Mouse (Mus musculus) midbrain, embryonic 16.5 days (tissue): ENCODE results near the gene Bsn. TPM values are rescaled to one million over a fixed set of nuclear protein-coding genes. Genes with fewer than 3 reads are reported as not detected.

Experiments
- ATAC-seq: fragments of 200-750 bp; cut with Nextera tagmentation; 2 replicates; pipeline ENCODE4 v1.8.0; 2017; ENCODE audit warnings: moderate TSS enrichment
- H3K27ac ChIP-seq: fragments of 300-500 bp; sonication (generic); 2 replicates; pipeline ENCODE4 v1.5.1; 2014; ENCODE audit warnings: mild to moderate bottlenecking, low read length, mixed read lengths
- H3K27me3 ChIP-seq: fragments of 300-500 bp; sonication (generic); 2 replicates; pipeline ENCODE4 v1.6.1; 2014; ENCODE audit warnings: low read depth, low read length, mixed read lengths; ENCODE audit not compliant: control insufficient read depth, insufficient read depth
- H3K36me3 ChIP-seq: fragments of 300-500 bp; sonication (generic); 2 replicates; pipeline ENCODE4 v1.6.1; 2014; ENCODE audit warnings: mild to moderate bottlenecking, low read length, moderate library complexity, mixed read lengths; ENCODE audit not compliant: control insufficient read depth, insufficient read depth
- H3K4me1 ChIP-seq: fragments of 300-500 bp; sonication (generic); 2 replicates; pipeline ENCODE4 v1.6.1; 2014; ENCODE audit warnings: mild to moderate bottlenecking, low read length, mixed read lengths; ENCODE audit not compliant: control insufficient read depth, insufficient read depth
- H3K4me2 ChIP-seq: fragments of 300-500 bp; sonication (generic); 2 replicates; pipeline ENCODE4 v1.6.1; 2014; ENCODE audit warnings: mild to moderate bottlenecking, low read length, mixed read lengths
- H3K4me3 ChIP-seq: fragments of 300-500 bp; sonication (generic); 2 replicates; pipeline ENCODE4 v1.5.1; 2014; ENCODE audit warnings: low read depth, mild to moderate bottlenecking, low read length, moderate library complexity, mixed read lengths
- H3K9ac ChIP-seq: fragments of 300-500 bp; sonication (generic); 2 replicates; pipeline ENCODE4 v1.6.1; 2014; ENCODE audit warnings: low read depth, low read length, mixed read lengths
- H3K9me3 ChIP-seq: fragments of 300-500 bp; sonication (generic); replicated peaks from 2 replicates; pipeline ENCODE4 v1.6.1; 2014; ENCODE audit warnings: mild to moderate bottlenecking, low read length, mixed read lengths; ENCODE audit not compliant: control insufficient read depth, poor library complexity, severe bottlenecking
- WGBS: fragments of 180-500 bp; shearing (Covaris S2); extraction: QIAGEN DNeasy Blood & Tissue Kit; methylation state at CpG from one replicate; pipeline ENCODE4 v1.1.7; 2014; 5-methylcytosine and 5-hydroxymethylcytosine counted together
- polyA plus RNA-seq: library from polyadenylated mRNA; unstranded; fragments of >200 nt; fragmentation: Nextera tagmentation; extraction: Ambion mirVana; gene quantifications from 2 replicates; pipeline ENCODE4 v1.2.1, GENCODE M21; 2015

Bsn gene
- polyA plus RNA-seq, 1 experiment from 2014 or later = 8.6 TPM

DNA sequence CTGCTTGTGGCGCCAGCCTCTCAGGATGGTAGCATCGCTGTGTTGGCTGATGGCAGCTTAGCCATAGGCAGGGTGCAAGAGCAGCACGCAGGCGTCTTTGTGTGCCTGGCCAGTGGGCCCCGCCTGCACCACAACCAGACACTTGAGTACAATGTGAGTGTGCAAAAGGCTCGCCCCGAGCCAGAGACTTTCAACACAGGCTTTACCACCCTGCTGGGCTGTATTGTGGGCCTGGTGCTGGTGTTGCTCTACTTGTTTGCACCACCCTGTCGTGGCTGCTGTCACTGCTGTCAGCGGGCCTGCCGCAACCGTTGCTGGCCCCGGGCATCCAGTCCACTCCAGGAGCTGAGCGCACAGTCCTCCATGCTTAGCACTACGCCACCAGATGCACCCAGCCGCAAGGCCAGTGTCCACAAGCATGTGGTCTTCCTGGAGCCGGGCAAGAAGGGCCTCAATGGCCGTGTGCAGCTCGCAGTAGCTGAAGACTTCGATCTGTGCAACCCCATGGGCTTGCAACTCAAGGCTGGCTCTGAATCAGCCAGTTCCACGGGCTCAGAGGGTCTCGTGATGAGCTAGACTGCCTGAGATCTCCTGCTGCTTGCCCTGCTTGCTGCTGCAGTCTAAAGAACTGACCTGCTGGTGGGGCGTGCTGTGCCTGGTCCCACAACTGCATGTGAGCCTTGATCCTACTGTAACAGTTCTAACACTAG lies 135.7 kb downstream of the Bsn start:
- no peak overlapping the region for H3K4me3 ChIP-seq
- no peak overlapping the region for H3K4me2 ChIP-seq
- whole genome bisulfite sequencing = 90% methylated on average over 22 of the region's 22 CpGs
- no peak for ATAC-seq
- H3K9ac ChIP-seq = no peak overlapping the region
- peaks cover 11% of the 10 kb centered on the region for H3K4me1 ChIP-seq
- H3K27me3 ChIP-seq = no peaks in the 10 kb centered on the region
- H3K9me3 ChIP-seq = no peaks in the 10 kb centered on the region
- H3K27ac ChIP-seq = no peak overlapping the region
- peaks cover 29% of the 10 kb centered on the region for H3K36me3 ChIP-seq

DNA sequence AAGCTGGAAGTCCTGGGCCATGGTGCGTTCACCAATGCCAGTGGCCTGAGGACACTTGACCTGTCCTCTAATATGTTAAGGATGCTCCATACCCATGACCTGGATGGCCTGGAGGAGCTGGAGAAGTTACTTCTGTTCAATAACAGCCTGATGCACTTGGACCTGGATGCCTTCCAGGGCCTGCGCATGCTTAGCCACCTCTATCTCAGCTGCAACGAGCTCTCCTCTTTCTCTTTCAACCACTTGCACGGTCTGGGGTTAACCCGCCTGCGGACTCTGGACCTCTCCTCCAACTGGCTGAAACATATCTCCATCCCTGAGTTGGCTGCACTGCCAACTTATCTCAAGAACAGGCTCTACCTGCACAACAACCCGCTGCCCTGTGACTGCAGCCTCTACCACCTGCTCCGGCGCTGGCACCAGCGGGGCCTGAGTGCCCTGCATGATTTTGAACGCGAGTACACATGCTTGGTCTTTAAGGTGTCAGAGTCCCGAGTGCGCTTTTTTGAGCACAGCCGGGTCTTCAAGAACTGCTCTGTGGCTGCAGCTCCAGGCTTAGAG lies 136.4 kb downstream of the Bsn start:
- peaks cover 24% of the 10 kb centered on the region for H3K36me3 ChIP-seq
- H3K27ac ChIP-seq = no peak overlapping the region
- H3K4me3 ChIP-seq = no peak overlapping the region
- H3K27me3 ChIP-seq = no peaks in the 10 kb centered on the region
- no peaks in the 10 kb centered on the region for H3K9me3 ChIP-seq
- no peak overlapping the region for H3K9ac ChIP-seq
- peaks cover 11% of the 10 kb centered on the region for H3K4me1 ChIP-seq
- ATAC-seq = no peak
- no peak overlapping the region for H3K4me2 ChIP-seq
- 92% methylated on average over 15 of the region's 15 CpGs for WGBS

DNA sequence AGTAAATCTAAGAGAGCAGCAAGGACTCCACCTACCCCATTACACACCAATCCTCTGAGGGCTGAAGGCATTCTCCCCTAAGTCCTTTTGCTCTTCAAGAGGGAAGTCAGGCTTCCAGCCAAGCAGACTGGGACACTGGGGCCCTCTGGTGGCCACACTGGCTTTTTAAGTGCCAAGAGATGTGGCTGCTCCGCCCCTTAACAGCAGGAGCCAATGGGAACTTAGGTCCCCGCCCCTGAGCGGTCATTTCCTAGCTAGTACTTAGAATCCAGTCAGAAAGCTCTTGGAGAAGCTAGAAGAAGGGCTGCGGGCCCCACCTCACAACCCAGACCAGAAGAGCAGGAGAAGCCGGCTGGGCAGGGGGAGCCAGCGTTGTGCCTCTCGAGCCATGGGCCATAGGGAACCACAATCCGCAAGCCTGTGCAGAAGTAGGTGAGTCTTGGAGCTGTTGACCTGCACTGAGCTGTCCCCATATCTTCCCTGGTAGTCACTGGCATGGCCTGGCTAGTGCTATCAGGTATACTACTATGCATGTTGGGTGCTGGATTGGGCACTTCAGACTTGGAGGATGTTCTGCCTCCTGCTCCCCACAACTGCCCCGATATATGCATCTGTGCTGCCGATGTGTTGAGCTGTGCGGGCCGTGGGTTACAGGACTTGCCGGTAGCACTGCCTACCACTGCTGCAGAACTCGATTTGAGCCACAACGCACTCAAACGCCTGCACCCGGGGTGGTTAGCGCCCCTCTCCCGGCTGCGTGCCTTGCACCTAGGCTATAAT lies 137.1 kb downstream of the Bsn start, which contains the start of gene Amigo3:
Gene Amigo3, plus strand, starts transcription at position 275 of the 780 bp plus-strand sequence.
- H3K9ac ChIP-seq = no peak within 1 kb of the TSS

DNA sequence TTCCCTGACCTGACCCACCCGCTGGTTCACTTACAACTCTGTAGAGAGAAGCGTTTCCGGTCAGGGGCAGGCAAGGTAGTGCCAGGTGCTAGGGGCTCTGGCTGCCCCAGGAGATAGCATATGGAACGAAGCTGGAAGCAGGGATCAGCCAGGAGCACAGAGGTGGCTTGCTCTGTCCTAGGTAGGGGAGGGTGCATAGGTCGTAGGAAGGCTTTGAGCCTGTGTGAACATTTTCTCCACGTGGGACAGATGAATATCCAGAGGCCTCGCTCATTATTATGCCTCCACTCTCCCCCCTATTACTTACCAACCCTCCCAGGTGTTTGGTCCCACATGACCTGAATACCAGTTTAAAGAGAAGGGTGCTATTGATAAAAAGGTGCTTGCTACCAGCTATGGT lies 137.8 kb downstream of the Bsn start:
- peaks cover 18% of the 10 kb centered on the region for H3K4me1 ChIP-seq
- WGBS = 68% methylated on average over 7 of the region's 7 CpGs
- H3K27me3 ChIP-seq = no peaks in the 10 kb centered on the region
- no peak overlapping the region for H3K4me3 ChIP-seq
- H3K9ac ChIP-seq = no peak overlapping the region
- no peak for ATAC-seq
- H3K9me3 ChIP-seq = no peaks in the 10 kb centered on the region
- no peak overlapping the region for H3K27ac ChIP-seq
- H3K36me3 ChIP-seq = peaks cover 21% of the 10 kb centered on the region
- no peak overlapping the region for H3K4me2 ChIP-seq

More for the DNA sequence above, 137.1 kb downstream of the Bsn start, which contains the start of gene Amigo3:
- 0 out of 2 replicates have a peak, but pooled peaks have one; percentile 12 for ATAC-seq
- Histone ChIP-seq H3K4me1 (peaks cover 16% of the 10 kb centered on the region), H3K4me2 (no peak within 1 kb of the TSS), H3K9me3 (no peaks in the 10 kb centered on the region), H3K4me3 (no peak within 1 kb of the TSS), H3K27me3 (no peaks in the 10 kb centered on the region), H3K27ac (no peak within 1 kb of the TSS), H3K36me3 (peaks cover 24% of the 10 kb centered on the region)
- WGBS = 57% methylated on average over 20 of the region's 20 CpGs

DNA sequence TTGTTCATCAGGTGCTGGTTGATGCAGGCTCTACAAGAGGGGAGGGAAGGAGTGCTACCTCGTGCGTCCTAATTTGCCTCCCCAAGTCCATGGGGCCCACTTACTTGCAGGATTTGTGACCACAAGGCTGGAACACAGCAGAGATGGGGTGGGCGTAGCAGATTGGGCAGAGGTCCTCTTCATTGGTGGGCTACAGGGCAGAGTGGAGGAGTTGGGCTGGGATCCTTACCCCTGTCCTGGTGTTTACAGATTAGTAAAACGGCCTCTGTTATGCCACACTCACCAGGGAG lies 138.3 kb downstream of the Bsn start:
- Histone ChIP-seq H3K36me3 (peaks cover 22% of the 10 kb centered on the region), H3K4me2 (no peak overlapping the region), H3K4me3 (no peak overlapping the region), H3K9ac (no peak overlapping the region), H3K27ac (no peak overlapping the region), H3K9me3 (no peaks in the 10 kb centered on the region), H3K4me1 (peaks cover 18% of the 10 kb centered on the region), H3K27me3 (no peaks in the 10 kb centered on the region)
- WGBS = 84% methylated on average over 4 of the region's 4 CpGs
- ATAC-seq = no peak

DNA sequence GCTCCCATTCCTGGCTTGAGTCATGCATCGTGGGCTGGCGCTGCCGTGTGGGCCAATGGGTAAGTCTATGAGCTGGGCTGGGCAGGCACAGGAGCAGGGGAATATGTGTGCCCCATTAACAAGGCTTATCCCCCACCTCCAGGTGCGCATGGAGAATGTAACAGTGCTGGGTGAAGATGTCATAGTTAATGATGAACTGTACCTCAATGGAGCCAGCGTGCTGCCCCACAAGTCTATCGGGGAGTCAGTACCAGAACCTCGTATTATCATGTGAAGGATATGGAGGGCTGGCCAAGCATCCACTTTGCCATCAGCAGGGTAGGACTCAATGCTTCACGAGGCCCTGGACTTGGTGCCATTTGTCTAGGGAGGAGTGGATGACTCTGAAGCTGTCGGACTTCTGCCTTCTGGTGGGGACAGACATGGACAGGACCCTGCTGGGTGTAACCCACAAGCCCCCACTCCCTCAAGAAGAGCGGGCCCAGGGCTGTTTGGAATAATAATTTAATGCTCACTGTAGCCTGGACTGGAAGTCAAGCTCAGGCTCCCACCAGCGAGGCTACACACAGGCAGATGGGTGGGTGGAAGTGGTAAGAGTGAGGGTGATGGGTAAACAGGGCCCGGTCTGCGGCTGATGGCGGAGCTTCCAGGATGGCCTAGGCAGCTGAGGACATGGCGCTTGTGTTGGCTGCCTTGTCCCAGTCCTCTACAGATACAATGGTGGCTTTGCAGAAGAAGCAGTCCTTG lies 138.8 kb downstream of the Bsn start:
- no peaks in the 10 kb centered on the region for H3K27me3 ChIP-seq
- peaks cover 18% of the 10 kb centered on the region for H3K4me1 ChIP-seq
- H3K36me3 ChIP-seq = peaks cover 24% of the 10 kb centered on the region
- H3K27ac ChIP-seq = no peak overlapping the region
- H3K4me2 ChIP-seq = no peak overlapping the region
- ATAC-seq = no peak
- no peak overlapping the region for H3K4me3 ChIP-seq
- WGBS = 96% methylated on average over 15 of the region's 15 CpGs
- no peaks in the 10 kb centered on the region for H3K9me3 ChIP-seq
- no peak overlapping the region for H3K9ac ChIP-seq

DNA sequence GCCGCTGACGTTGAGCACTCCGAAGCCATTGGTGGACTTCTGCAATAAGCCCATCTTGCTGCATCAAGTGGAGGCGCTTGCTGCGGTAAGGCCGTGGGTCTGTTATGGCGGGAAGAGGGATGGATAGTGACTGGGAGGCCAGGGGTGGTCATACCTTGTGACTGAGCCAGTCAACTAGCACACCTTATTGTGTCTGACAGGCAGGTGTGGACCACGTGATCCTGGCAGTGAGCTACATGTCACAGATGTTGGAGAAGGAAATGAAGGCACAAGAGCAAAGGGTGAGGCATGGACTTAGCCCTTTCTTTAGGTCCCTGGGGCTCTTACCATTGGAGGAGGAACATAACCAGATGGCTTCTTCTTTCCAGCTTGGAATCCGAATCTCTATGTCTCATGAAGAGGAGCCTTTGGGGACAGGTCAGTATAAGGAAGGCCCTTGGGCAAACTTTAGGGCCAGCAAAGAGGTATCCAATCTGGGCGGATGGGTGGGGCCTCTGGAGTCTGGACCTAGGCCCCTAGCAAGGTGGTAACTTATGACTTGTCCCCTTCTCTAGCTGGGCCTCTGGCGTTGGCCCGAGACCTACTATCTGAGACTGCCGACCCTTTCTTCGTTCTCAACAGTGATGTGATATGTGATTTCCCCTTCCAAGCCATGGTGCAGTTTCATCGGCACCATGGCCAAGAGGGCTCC lies 140.5 kb downstream of the Bsn start:
- Histone ChIP-seq H3K4me1 (peaks cover 18% of the 10 kb centered on the region), H3K4me3 (peak overlapping the region; percentile 77), H3K27ac (peak overlapping the region; percentile 69; the same call in 1 of the 2 replicates), H3K9ac (peak overlapping the region; percentile 73), H3K36me3 (peaks cover 26% of the 10 kb centered on the region), H3K4me2 (peak overlapping the region; percentile 89), H3K9me3 (no peaks in the 10 kb centered on the region), H3K27me3 (no peaks in the 10 kb centered on the region)
- 43% methylated on average over 15 of the region's 15 CpGs for WGBS
- ATAC-seq = peak; percentile 31; the same call in 1 of the 2 replicates

DNA sequence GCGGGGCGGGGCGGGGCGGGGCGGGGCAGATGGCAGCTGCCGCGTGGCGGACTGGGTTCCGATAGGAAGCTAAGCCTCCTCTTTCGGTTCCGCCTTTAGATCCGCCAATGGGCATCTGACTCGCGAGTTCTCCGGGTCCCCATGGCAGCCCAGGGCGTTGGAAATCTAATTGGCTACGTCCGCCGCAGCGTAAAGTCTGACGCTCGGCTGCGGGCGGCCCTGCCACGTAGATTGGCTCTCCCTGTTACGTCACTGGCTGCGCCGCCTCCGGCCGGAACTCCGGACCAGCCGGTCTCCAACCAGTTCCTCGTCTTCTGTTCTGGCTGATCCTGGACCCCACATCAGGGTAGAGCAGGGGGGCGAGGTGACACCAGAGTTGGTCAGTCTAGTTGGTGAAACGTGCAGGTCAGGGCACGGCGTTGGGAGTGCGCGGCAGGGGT lies 141.1 kb downstream of the Bsn start, which contains the start of gene Gmppb:
Gene Gmppb, plus strand, starts transcription at position 227 of the 440 bp plus-strand sequence.
- no peaks in the 10 kb centered on the region for H3K9me3 ChIP-seq
- peak within 1 kb of the TSS; percentile 69 for H3K27ac ChIP-seq
- WGBS = under 1% methylated on average over 32 of the region's 39 CpGs
- peak within 1 kb of the TSS; percentile 77 for H3K4me3 ChIP-seq
- peak; percentile 95 for ATAC-seq
- H3K4me1 ChIP-seq = peaks cover 18% of the 10 kb centered on the region
- peak within 1 kb of the TSS; percentile 73 for H3K9ac ChIP-seq
- H3K36me3 ChIP-seq = peaks cover 23% of the 10 kb centered on the region
- no peaks in the 10 kb centered on the region for H3K27me3 ChIP-seq
- H3K4me2 ChIP-seq = peak within 1 kb of the TSS; percentile 89
